Mouse (Mus musculus): ENCODE results near the gene Oxnad1.

DNA sequence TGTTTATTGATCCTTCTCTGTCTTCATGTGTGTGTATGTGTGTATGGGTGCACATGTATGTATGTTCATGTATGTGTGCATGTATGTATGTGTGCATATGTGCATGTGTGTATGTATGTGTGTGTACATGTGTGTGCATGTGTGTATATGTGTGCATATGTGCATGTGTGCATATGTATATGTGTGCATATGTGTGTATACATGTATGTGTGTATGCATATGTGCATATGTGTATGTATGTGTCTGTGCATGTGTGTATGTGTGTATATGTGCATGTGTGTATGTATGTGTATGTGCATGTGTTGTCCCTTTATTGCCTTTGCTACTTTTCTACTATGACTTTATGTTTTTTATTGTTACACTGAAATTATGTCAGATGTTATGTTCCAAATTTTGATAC lies 59.6 kb downstream of the Oxnad1 start:
- TF ChIP-seq CTCF (IDR thresholded peaks at IDR 0.05; ENCODE audit: borderline replicate concordance, insufficient read depth, low read depth, low read length), result no peak
- no peak for TF ChIP-seq POLR2A (IDR thresholded peaks at IDR 0.05; ENCODE audit: borderline replicate concordance, insufficient read depth, low read length)
